Mouse (Mus musculus): Measurements from ENCODE around the gene Borcs7.

Borcs7 gene

DNA sequence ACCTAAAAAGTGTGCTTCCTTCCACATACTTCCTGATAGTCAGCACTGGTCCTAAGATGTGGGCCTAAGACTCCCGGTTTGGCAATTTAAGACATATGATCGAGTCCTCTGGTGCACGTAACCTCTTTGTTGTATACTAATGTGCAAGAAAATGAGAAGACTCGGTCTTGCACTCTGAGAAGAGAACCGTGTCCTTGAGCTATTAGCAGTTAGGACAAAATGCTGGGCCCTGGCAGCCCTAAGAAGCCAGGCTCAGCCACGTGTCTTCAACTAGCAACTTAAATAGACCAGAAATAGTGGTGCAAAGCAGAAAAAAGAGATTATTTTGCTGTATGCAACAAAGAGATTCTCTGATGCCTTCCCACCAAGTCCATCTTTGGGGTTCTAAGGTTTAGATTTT, 26.9 kb upstream of the Borcs7 start:
- no peak for DNase-seq (ENCODE audit: low spot score in 2 of 2)

- DNase-seq (ENCODE audit: low spot score in 2 of 2): no peak
Observed at GRCm38 (mm10) chr19:46665474-46665873, 24.2 kb upstream of the Borcs7 start.

- no peak for DNase-seq (ENCODE audit: low spot score in 2 of 2)
Observed at GRCm38 (mm10) chr19:46667300-46667699, 22.4 kb upstream of the Borcs7 start.

DNA sequence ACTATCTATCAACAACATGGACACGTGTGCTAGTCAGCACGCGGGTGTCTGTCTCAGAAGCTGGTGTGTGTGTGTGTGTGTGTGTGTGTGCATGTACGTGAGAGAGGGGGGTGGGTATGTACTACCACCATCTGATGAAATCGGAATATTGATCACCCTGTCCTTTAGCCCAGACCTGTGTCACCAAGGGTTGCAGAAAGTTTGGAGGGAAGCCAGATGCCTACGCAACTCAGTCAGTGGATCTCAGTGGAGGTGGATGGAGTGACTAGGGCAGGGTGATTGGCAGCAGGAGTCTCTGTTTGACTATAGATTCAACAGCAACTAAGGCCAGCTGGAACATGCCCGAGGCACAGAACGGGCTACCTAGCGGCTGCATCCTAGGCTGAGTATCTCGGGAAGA, 21.4 kb upstream of the Borcs7 start:
- DNase-seq (ENCODE audit: low spot score in 2 of 2): no peak

DNA sequence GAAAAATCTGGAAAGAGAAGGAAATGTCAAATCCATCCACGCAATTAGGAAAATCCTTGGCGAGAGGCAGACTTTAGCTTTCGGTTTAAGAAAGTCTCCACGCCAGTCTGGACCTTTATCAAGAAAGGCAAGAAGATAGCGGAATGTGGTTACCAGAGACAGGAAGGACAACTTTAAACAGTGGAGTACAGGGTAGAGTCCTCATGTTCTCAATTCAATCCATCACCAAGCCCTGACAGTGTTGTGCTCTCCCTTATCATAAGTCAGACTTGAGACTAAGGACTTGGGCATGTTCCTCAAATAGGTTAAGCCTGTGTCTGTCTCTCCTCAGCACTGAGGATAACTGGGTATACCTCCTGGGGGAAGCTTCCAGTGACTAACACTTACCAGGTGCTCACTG, 19.9 kb upstream of the Borcs7 start:
- no peak for DNase-seq (ENCODE audit: low spot score in 2 of 2)

DNA sequence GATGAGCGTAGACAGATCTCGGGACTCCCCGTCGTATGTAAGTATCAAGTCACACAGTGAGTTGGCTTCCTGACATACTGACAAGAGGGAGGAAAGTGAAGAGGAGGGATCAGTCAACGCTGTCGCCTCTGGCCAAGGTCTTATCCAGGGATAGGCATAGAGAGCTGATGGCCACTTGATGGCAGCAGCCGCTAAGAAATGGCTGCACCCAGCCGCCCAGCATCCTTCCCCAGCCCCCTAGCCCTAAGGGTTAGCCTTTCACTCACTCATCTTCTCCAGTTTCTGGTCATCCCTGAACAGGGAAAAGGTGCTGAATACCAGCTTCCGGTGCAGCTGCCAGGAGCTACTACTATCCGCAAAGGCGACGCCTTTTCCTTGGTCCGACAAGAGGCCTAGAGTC, 19.0 kb upstream of the Borcs7 start:
- DNase-seq (ENCODE audit: low spot score in 2 of 2): peak; percentile 34 to 75

- no peak for DNase-seq (ENCODE audit: low spot score in 2 of 2)
Observed at GRCm38 (mm10) chr19:46672766-46673418, 16.8 kb upstream of the Borcs7 start, which contains the start of gene Cyp17a1. TSS of gene Cyp17a1 (minus strand) at chr19:46673172.

DNA sequence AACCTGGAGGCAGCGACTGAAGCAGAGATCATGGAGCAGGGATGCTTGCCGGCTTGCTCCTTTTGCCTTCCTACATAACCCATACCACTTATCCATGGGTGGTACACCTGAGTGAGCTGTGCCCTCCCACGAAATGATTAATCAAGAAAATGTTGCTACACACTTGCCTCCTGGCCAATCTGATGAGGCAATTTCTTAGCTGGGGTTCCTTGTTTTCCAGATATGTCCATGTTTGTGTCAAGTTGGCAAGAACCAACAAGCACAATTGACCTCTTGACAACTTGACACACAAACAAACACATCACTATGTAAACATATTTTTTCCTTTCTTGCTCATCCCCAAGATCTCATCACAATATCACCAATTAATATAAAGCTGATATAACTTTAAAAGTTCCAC, 14.1 kb upstream of the Borcs7 start:
- no peak for DNase-seq (ENCODE audit: low spot score in 2 of 2)

DNA sequence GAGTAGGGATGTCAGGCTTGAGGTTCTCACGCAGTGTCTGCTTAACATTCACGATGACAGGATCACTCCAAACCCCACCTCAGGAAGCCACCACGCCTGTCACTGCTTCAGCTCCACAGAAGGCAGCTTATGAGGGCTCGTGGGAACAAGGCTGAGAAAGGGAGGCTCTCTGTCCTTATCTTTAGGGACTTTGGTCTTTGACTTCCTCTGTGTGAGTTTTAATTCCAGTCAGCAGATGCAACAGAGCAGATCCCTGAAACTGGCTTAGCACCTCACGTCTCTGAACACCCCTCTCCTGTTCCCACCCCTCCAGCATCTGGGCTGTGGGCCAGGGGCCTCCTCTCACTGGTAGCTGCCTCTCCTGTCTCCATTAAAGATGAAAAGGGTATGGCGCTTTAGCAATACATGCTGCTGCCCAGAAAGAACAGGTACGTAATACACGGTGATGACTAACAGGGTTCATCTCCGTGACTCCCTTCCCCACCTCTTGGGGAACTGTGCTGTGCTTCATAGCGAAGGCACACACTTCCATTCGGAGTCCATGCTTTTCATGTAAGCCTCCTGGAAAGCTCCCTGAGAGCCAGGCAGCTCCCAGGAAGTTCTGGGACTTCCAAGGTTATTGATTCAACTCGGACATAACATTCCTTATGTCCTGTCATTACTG, 9.9 kb upstream of the Borcs7 start:
- no peak for DNase-seq (ENCODE audit: low spot score in 2 of 2)

DNA sequence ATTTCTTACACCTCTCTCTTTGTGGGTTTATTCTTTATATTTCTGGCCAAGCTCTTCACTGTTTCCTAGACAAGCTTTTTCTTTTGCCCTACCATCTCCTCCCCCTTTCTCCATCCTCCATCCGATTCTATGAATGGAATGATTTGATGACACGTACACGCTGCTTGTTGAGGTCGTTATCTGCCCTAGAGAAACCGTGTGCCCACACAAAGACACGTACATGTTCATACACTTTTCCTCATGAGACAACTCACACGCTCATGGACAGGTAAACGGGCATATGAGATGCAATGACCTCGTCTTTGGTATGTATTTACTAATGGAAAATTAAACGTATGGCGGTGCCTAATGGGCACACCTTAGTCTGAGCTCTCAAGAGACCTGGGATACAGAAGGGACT, 681 bp downstream of the Borcs7 start:
- DNase-seq (ENCODE audit: low spot score in 2 of 2): no peak

GRCm38 (mm10) chr19:46691078-46691477, 1.4 kb downstream of the Borcs7 start:
- DNase-seq (ENCODE audit: low spot score in 2 of 2): no peak

GRCm38 (mm10) chr19:46693146-46693545, 3.4 kb downstream of the Borcs7 start:
- DNase-seq (ENCODE audit: low spot score in 2 of 2): no peak

DNA sequence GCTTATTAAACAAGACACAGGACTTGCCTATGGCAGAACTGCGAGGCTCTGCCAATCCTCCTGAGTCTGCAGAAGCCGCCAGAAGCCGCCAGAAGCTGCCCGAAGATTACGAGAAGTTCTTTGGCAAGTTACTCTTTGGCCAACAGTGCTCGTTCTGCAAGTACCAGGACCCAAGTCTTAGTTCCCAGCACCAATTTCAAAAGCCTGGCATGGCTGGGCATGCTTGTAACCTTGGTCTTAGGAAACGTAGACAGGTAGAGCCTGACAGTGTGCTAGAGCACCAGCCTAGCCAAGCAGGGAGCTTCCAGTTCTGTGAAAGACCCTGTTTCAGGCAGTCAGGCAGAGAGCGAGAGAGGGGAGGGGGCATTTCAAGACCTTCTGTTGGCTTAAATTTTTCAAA, 6.8 kb downstream of the Borcs7 start:
- no peak for DNase-seq (ENCODE audit: low spot score in 2 of 2)

DNA sequence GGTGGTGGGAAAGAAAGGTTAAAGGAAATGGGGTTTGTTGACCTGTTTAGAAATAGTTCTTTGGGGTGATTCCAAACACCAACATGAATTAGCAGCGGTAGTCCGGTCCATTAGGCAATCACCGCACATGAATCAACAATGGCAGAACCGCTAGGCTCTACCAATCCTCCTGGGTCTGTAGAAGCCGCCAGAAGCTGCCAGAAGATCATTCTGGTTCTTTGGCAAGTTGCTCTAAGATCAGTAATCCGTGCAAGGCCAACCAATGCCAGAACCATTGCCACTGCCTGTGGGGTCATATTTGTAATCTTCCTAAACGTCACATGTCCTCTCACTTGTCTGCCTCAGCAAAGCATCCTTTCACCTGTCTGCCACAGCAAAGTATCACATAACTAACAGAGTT, 7.2 kb downstream of the Borcs7 start:
- DNase-seq (ENCODE audit: low spot score in 2 of 2): no peak

- DNase-seq (ENCODE audit: low spot score in 2 of 2): peak in 1 of 2 experiments; percentile 54
Observed at GRCm38 (mm10) chr19:46697840-46698517, 8.3 kb downstream of the Borcs7 start.

DNA sequence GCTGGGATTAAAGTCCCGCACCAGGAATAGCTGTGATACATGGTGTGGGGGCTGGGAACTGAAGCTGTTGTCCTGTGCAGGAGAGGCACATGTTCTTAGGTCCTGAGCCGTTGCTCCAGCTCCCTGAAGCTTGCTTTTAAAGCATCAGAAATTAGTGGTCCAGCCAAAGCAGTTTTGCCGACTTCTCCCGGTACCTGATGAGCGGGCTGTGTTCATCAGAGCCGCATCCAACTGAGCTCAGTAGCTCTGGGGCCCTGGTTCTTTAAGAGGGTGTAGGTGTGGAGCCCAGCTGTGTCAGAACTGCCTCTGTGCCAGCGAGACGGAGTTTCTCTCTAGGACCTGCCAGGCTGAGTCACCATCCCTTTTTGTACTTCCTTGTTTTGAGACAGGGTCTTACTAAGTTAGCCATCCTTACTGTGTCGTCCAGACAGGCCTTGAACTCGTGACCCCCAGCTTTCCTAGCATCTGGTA, 9.3 kb downstream of the Borcs7 start:
- no peak for DNase-seq (ENCODE audit: low spot score in 2 of 2)

GRCm38 (mm10) chr19:46701156-46701555, 11.4 kb downstream of the Borcs7 start:
- DNase-seq (ENCODE audit: low spot score in 2 of 2): no peak

DNA sequence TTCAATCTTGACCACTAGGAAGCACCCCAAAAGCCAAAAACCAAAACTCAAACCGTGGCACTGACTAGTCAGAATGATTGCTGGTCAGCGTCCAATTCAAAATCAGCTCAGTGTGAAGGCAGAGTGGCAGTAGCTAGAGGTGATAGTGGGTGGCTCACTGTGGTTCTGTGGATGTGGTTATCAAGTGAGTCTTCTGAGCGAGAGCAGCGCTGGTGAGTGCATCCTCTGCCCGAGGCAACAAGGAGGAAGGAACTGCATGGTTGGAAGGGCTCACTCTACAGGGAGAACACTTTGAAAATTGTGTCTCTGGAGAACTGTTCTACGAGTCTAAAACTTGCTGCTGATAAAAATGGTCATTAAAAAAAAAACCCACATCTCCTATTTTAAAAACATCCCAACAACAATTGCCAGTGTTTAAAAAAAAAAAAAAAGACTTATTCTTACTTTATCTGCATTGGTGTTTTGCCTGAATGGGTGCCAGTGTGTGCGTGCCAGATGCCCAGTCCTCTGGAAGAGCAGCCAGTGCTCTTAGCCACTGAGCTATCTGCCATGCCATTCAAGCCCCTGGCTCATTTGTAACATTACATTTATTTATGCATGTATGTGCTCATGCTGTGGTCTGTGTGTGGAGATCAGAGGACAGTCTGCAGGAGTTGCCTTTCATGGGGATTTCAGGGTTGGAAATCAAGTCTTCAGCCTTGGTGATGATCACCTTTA, 16.2 kb downstream of the Borcs7 start:
- DNase-seq (ENCODE audit: low spot score in 2 of 2): peak in 1 of 2 experiments; percentile 32

DNA sequence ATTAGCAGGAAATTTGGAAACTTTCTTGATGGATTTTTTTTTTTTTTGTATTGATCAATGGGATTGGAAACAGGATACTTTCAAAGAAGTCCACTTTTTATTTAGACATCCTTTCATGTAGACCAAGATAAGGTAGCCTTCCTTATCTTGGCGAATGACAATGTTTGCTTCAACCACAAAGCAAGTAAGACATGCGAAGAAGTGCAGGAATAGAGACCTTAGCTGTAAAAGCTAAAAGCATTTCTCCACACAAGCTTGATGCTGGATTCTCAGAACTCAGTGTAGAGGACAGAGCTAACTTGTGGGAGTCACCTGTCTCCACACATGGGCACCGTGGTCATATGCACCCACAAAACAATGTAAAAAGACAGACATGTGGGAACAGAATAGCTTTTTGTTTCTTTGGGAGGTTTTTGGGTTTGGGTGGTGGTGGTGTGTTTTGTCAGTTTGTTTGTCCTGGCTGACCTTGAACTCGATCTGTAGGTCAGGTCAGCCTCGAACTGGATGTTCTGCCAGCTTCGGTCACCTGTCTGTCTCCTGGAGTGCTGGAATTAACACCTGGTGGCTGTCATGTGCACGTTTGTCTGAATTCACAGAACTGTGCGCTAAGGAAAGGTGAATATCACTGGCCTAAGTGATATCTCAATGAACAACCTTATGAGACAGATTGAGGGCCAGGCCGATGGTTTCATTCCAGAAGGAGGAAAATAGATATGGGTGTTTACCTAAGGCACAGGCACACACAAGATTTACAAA, 17.0 kb downstream of the Borcs7 start:
- no peak for DNase-seq (ENCODE audit: low spot score in 2 of 2)

DNA sequence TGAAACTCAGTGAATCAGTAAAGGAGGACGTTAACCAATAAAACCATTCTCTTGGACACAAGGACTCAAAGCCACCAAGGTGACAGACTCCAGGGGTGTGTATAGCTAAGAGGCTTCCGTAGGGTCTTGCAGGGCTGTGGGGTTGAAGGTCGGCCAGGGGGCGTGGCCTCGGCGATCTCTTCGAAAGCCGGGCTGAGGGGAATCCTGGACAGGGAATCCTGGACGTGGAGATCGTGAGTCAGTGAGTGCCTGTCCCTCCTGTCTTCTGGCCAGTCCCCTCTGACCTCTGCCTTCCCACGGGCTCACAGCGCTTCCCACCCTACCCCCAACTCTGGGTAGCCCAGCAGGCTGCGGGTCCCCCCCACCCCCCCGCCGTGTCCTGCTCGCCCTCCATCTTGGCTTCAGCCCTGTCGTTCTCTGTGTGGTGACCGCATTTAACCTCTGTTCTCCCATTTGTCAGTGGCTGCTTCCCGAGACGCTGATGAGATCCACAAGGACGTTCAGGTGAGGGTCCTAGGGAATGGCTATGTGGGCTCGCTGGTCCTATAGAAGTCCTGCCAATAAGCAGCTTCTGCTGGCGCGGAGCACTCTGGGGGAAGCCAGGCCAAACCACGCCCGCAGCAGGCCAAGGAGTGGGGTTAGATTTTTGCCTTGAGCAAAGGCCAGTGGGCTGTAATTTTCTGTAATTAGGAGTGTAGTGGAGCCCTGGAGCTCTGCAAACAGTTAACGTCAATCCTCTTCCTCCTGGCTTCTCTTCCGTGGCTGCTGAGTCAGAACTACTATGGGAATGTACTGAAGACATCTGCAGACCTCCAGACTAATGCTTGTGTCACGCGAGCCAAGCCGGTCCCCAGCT, 17.8 kb downstream of the Borcs7 start, which contains the start of gene As3mt:
As3mt (plus strand) TSS at position 163 of the 856 bp plus-strand sequence.
- DNase-seq (ENCODE audit: low spot score in 2 of 2): peak; percentile 60 to 83

Measured in spleen, postnatal 10 days (tissue).